Mouse (Mus musculus) lung, postnatal 4 days (tissue): ENCODE results near the gene Gm20873.
"Not testable (repeated sequence)": the region's sequence is repeated elsewhere in the genome, so short reads cannot be mapped to it uniquely, and the experiment has no call there.

Experiments used
- DNase-seq, 2 experiments: peaks; one replicate each; pipeline ENCODE4 v3.0.0; 2021

Gene Gm20873

DNA sequence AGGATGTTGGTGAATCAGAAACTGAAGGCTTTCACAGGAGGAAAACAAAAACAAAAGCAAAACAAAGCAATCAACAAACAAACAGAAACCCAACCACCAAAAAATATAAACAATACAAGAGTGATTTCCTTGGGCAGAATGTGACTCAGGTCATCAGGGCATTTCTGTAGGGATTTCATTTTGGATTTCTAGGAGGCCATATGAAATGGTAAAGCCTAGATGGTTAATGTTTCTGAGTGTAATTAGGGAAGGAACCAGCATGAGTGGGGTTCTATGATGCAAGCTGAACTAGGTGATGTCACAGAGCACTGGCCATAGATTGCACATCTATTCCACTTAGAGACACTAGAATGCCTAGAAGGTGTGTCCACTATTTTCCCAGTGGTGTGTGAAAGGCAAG, at the start of gene Gm20873:
Gene Gm20873, plus strand, starts transcription at position 301 of the 400 bp plus-strand sequence.
- DNase-seq = not testable (repeated sequence)

DNA sequence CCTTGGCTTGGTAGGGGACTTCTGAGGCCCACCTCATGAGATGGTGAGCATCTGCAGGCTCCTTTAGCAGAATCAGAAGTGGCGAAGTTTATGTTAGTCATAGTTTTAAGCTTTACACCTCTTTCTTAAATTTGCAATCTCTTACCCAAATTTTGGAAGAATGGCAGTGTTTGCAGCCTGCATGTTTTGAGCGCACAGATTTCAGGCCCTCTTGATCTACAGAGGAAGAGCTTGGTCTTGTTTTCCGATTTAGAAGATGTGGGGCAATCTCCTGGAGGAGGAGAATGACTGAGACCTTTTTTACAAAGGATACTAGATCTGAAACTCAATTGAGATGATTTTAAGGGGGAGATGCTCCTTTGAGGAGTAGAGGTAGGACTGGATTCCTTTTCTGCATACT, 29.0 kb upstream of the Gm20873 start, which contains the start of gene Gm21746:
Gene Gm21746, minus strand, starts transcription at position 101 of the 400 bp plus-strand sequence.
- not testable (repeated sequence) for DNase-seq
